Mouse (Mus musculus): Measurements from ENCODE around the gene Ugt1a9.

DNA sequence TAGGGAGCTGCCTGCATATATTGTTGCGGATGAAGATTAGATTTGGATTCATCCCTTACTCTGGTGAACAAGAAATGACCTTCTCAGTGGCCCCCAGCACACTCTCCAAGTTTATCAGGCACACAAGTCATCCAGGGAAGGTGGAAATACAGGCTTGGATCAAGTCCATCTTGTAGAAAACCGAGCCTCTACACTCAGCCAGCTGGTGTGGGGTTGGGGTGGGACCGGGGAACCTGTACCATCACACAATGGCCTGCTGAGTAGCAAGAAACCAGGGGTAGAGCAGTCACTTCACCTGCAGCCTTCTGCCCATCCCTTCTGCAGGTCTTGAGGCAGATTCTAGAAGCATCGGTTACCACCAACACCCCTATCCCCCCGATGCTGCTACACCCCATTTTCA, 164.0 kb downstream of the Ugt1a9 start:
- no peak for TF ChIP-seq GATA1 (IDR thresholded peaks at IDR 0.05; ENCODE audit: borderline replicate concordance, low read length)
- no peak for TF ChIP-seq FLI1 (IDR thresholded peaks at IDR 0.05; ENCODE audit: low read length)
